Mouse (Mus musculus): ENCODE data around the gene Rbm4.

DNA sequence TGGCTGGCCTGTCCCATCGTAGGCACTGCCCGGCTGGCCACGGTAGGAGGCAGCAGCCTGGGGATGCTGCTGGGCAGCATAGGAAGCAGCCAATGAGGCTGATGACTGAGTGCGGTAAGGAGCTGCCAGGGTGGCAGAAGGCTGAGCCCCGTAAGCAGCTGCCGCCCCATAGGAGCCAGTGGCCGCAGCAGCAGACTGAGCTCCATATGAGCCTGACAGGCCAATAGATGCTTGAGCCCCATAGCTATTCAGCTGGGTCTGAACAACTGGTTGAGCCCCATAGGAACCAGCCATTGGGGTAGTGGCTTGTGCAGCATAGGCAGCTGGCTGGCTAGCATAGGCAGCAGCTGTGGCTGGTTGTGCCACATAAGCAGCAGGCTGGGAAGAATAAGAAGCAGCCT, 9.0 kb upstream of the Rbm4 start:
- TF ChIP-seq EP300 (IDR thresholded peaks at IDR 0.05; ENCODE audit: low read depth) (no peak), CTCF (IDR thresholded peaks at IDR 0.05; ENCODE audit: low read depth) (no peak)
